In genomic region chr11:101323609-101324008, GRCm38 (mm10) we compare ENCODE assay signal across 9 mouse cellular contexts. TPM values are rescaled to one million over a fixed set of nuclear protein-coding genes. Genes with fewer than 3 reads are reported as not detected.
DNase-seq lines count a peak whose midpoint lies in the region; ATAC-seq and TF ChIP-seq lines count a peak whose summit lies in the region.
"Had no signal": no experiment of that assay in that cellular context is flagged by ENCODE, and none has a peak within 500 bp of the region (broad histone marks: within the 10 kb centered on the region; RNA-seq: fewer than 3 reads in every experiment).

No protein-coding gene starts in this region.

- H3K9ac ChIP-seq in ES-E14 (ENCODE audit: insufficient read depth, low read depth, low read length, poor library complexity, severe bottlenecking) = no peak overlapping the region

- in situ Hi-C loops in ES-E14 (cut with MboI; ENCODE audit: low sequenced_read_pairs in 2 of 2, unreplicated experiment in 2 of 2) = no loop called here

- DNase-seq in ES-E14 (ENCODE audit: low read depth, low spot score) = peak; percentile 65
- peak; percentile 73 for DNase-seq in adrenal gland, postnatal 25 days
- peak; percentile 84 to 88 for DNase-seq in heart, postnatal 10 days
- DNase-seq in layer of hippocampus, adult 18-20 months (ENCODE audit: low spot score in 2 of 2) = peak; percentile 43 to 88
- DNase-seq in lung, adult 2 months = peak; percentile 54
- peak; percentile 70 for DNase-seq in ovary, postnatal 36 days (ENCODE audit: low spot score)

- H3K36me3 ChIP-seq in ES-E14 (ENCODE audit: control insufficient read depth, insufficient read depth, low read length, poor library complexity, severe bottlenecking) = peaks cover 55% of the 10 kb centered on the region

- no peaks in the 10 kb centered on the region for H3K9me3 ChIP-seq in ES-E14 (ENCODE audit: control insufficient read depth, insufficient read depth, low read depth, low read length)

- peak; percentile 96 for TF ChIP-seq CTCF in lung, adult 2 months (IDR thresholded peaks at IDR 0.05; ENCODE audit: insufficient read depth, low read length)

- 5% methylated on average over 4 of the region's 4 CpGs for WGBS in lung, adult 2 months

- no peak overlapping the region for H3K27ac ChIP-seq in ES-E14 (ENCODE audit: insufficient read depth, low read depth, low read length, poor library complexity, severe bottlenecking)

- no peak for TF ChIP-seq POLR2A in lung, adult 2 months (IDR thresholded peaks at IDR 0.05; ENCODE audit: borderline replicate concordance, extremely low read depth, low read depth, low read length)

- H3K4me1 ChIP-seq in ES-E14 (ENCODE audit: control insufficient read depth in 2 of 2, insufficient read depth in 2 of 2, low read length in 2 of 2, poor library complexity in 1 of 2) = peaks cover 5 to 10% of the 10 kb centered on the region in 2 experiments; a peak in 3 of 4 replicates
- no peaks in the 10 kb centered on the region for H3K4me1 ChIP-seq in lung, adult 2 months (ENCODE audit: control insufficient read depth, insufficient read depth, low read length)

- intact Hi-C loops in heart, postnatal 10 days (cut with DNase I) = loop anchor here (1.0 kb wide), 1 partner anchor 72 kb away; no protein-coding TSS in a partner anchor

- ATAC-seq in erythroblast, adult 5-6 weeks (replicated peaks; ENCODE audit: low FRiP score, poor library complexity, severe bottlenecking) = peak; percentile 67
- no peak for ATAC-seq in monocyte, adult 5-6 weeks (replicated peaks; ENCODE audit: insufficient number of reproducible peaks, low FRiP score, low TSS enrichment, poor library complexity, severe bottlenecking)

- no peak overlapping the region for H3K4me3 ChIP-seq in ES-E14 (ENCODE audit: insufficient read depth in 1 of 2, low read depth in 1 of 2, low read length in 2 of 2, poor library complexity in 1 of 2, severe bottlenecking in 1 of 2)
- H3K4me3 ChIP-seq in lung, adult 2 months (replicated peaks; ENCODE audit: extremely low read depth, low read depth, low read length) = no peak overlapping the region

TF ChIP-seq in ES-E14, 5 proteins besides CTCF, POLR2A, EP300 and RAD21:
- TF ChIP-seq ZC3H11A (IDR thresholded peaks at IDR 0.05; ENCODE audit: borderline replicate concordance, low read depth, low read length) = peak; percentile 68; the same call in 1 of the 2 replicates
- TF ChIP-seq HCFC1 (IDR thresholded peaks at IDR 0.05; ENCODE audit: borderline replicate concordance, insufficient read depth, low read length) = no peak
- no peak for TF ChIP-seq CHD2 (IDR thresholded peaks at IDR 0.05; ENCODE audit: low read depth, low read length)

RNA-seq across cellular contexts. Expression of gene Aoc2, which starts 1.3 kb away (rescaled TPM):
- 4.6 and 5.0 TPM in 2 replicates for total RNA-seq in ES-E14 (2012; rRNA removed)
- 4.6 and 6.5 TPM in 2 replicates for total RNA-seq in adrenal gland, postnatal 25 days (2021)
- 47.1 and 65.0 TPM in 2 replicates for total RNA-seq in erythroblast, adult 5-6 weeks (2015; ENCODE audit: low replicate concordance)
- 44.1 and 45.0 TPM in 2 replicates for total RNA-seq in erythroblast, adult 5-6 weeks (2017; ENCODE audit: low replicate concordance)
- total RNA-seq in heart, postnatal 10 days (2021) = 1 to 10 TPM; 2.5 to 3.1 TPM
- 1 to 10 TPM; 6.3 to 7.0 TPM for total RNA-seq in layer of hippocampus, adult 18-20 months (2021)
- 3.3 and 3.6 TPM in 2 replicates for polyA plus RNA-seq in lung, adult 2 months (2012; rRNA removed)
- 0.53 to 3.6 TPM (median 1.8 TPM) in 3 replicates for total RNA-seq in monocyte, adult 5-6 weeks (2017)

RNA-seq across cellular contexts. Expression of gene Aoc3, which starts 6.8 kb away (rescaled TPM):
- 0.62 and 0.95 TPM in 2 replicates for total RNA-seq in ES-E14 (2012; rRNA removed)
- 30.8 and 35.7 TPM in 2 replicates for total RNA-seq in adrenal gland, postnatal 25 days (2021)
- total RNA-seq in erythroblast, adult 5-6 weeks (2015; ENCODE audit: low replicate concordance) = 4.0 and 6.9 TPM in 2 replicates
- total RNA-seq in erythroblast, adult 5-6 weeks (2017; ENCODE audit: low replicate concordance) = 2.9 and 6.6 TPM in 2 replicates
- total RNA-seq in heart, postnatal 10 days (2021) = 10 to 100 TPM; 39.0 to 49.9 TPM
- under 1 TPM; 0.36 to 0.47 TPM for total RNA-seq in layer of hippocampus, adult 18-20 months (2021)
- polyA plus RNA-seq in lung, adult 2 months (2012; rRNA removed) = 11.5 and 15.3 TPM in 2 replicates
- not detected in 3 replicates for total RNA-seq in monocyte, adult 5-6 weeks (2017)

RNA-seq across cellular contexts. Expression of gene Psme3, which starts 7.6 kb away (rescaled TPM):
- 40.0 and 57.0 TPM in 2 replicates for total RNA-seq in ES-E14 (2012; rRNA removed)
- 126 and 131 TPM in 2 replicates for total RNA-seq in adrenal gland, postnatal 25 days (2021)
- total RNA-seq in erythroblast, adult 5-6 weeks (2015; ENCODE audit: low replicate concordance) = 797 and 835 TPM in 2 replicates
- 707 and 918 TPM in 2 replicates for total RNA-seq in erythroblast, adult 5-6 weeks (2017; ENCODE audit: low replicate concordance)
- total RNA-seq in heart, postnatal 10 days (2021) = 10 to 100 TPM; 74.9 to 90.0 TPM
- 100 to 1,000 TPM; 118 to 127 TPM for total RNA-seq in layer of hippocampus, adult 18-20 months (2021)
- polyA plus RNA-seq in lung, adult 2 months (2012; rRNA removed) = 30.6 and 40.4 TPM in 2 replicates
- 51.0 to 74.7 TPM (median 73.3 TPM) in 3 replicates for total RNA-seq in monocyte, adult 5-6 weeks (2017)

RNA-seq across cellular contexts. Expression of gene Becn1, which starts 21.5 kb away (rescaled TPM):
- 80.6 and 89.2 TPM in 2 replicates for total RNA-seq in ES-E14 (2012; rRNA removed)
- total RNA-seq in adrenal gland, postnatal 25 days (2021) = 117 and 159 TPM in 2 replicates
- total RNA-seq in erythroblast, adult 5-6 weeks (2015; ENCODE audit: low replicate concordance) = 98.0 and 105 TPM in 2 replicates
- 362 and 618 TPM in 2 replicates for total RNA-seq in erythroblast, adult 5-6 weeks (2017; ENCODE audit: low replicate concordance)
- total RNA-seq in heart, postnatal 10 days (2021) = 100 to 1,000 TPM in 1 of 2 experiments, 10 to 100 TPM in 1; 94.3 to 109 TPM
- 100 to 1,000 TPM; 211 to 217 TPM for total RNA-seq in layer of hippocampus, adult 18-20 months (2021)
- 70.3 and 97.9 TPM in 2 replicates for polyA plus RNA-seq in lung, adult 2 months (2012; rRNA removed)
- 266 to 274 TPM (median 274 TPM) in 3 replicates for total RNA-seq in monocyte, adult 5-6 weeks (2017)

RNA-seq across cellular contexts. Expression of gene G6pc, which starts 43.8 kb away (rescaled TPM):
- total RNA-seq in ES-E14 (2012; rRNA removed) = not detected in 2 replicates
- 1.8 TPM in 2 replicates for total RNA-seq in adrenal gland, postnatal 25 days (2021)
- not detected in 2 replicates for total RNA-seq in erythroblast, adult 5-6 weeks (2015; ENCODE audit: low replicate concordance)
- total RNA-seq in erythroblast, adult 5-6 weeks (2017; ENCODE audit: low replicate concordance) = 0.70 TPM in 1 of 2 replicates, not detected in the other
- not detected for total RNA-seq in heart, postnatal 10 days (2021)
- not detected for total RNA-seq in layer of hippocampus, adult 18-20 months (2021)
- 0.13 TPM in 1 of 2 replicates, not detected in the other for polyA plus RNA-seq in lung, adult 2 months (2012; rRNA removed)
- not detected in 3 replicates for total RNA-seq in monocyte, adult 5-6 weeks (2017)
- polyA plus RNA-seq: heart, embryonic 14.5 days had no signal
